Mouse (Mus musculus) myocyte (in vitro differentiated cells): ENCODE data around the gene Stxbp3.

ENCODE experiments used
- POLR2A ChIP-seq: IDR thresholded peaks from one replicate; pipeline ENCODE4 v1.6.1; 2011; ENCODE audit warnings: low read depth, mild to moderate bottlenecking, control low read depth, moderate library complexity; ENCODE audit not compliant: insufficient read length
- REST ChIP-seq: IDR thresholded peaks from one replicate; pipeline ENCODE4 v1.6.1; 2011; ENCODE audit warnings: mild to moderate bottlenecking, control low read depth, moderate library complexity; ENCODE audit not compliant: insufficient read depth, insufficient read length
- USF1 ChIP-seq: IDR thresholded peaks from one replicate; pipeline ENCODE4 v1.6.1; 2011; ENCODE audit warnings: low read depth, mild to moderate bottlenecking, control low read depth, moderate library complexity

- no peak for TF ChIP-seq REST
- TF ChIP-seq POLR2A = no peak
- TF ChIP-seq USF1 = no peak
Measured at GRCm38 (mm10) chr3:108830493-108830892, 9.8 kb downstream of the Stxbp3 start.
